Mouse (Mus musculus): ENCODE data around the gene Denr. TPM values are rescaled to one million over a fixed set of nuclear protein-coding genes. Genes with fewer than 3 reads are reported as not detected.

Denr gene
- polyA plus RNA-seq, 1 experiment from 2014 or later = 145 TPM

DNA sequence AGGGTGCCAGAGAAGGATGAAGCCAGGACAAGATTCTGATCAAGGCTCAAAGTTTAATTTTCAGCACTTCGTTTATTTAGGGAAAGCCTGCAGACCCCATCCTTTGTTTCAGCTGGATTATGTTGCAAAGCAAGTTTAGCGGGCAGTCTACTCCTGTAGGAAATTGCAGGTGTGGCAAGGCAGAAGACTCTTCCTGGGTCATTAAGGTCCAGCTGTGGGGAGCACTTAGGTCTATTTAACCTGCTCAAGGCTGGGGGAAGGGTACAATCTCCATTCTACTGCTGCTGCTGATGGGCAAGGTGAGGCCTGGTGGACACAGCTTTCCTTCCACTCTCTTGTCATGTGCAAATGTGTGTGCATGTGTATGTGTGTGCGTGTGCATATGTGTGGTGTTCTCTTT is 52.0 kb downstream of the Denr start:
- H3K4me1 ChIP-seq (replicated peaks) = no peaks in the 10 kb centered on the region
- H3K36me3 ChIP-seq = no peaks in the 10 kb centered on the region
- no peak for ATAC-seq
- no peaks in the 10 kb centered on the region for H3K27me3 ChIP-seq
- H3K9me3 ChIP-seq = no peaks in the 10 kb centered on the region
- H3K9ac ChIP-seq (replicated peaks) = no peak overlapping the region
- no peak overlapping the region for H3K27ac ChIP-seq
- no peak overlapping the region for H3K4me3 ChIP-seq (replicated peaks)
- 82% methylated on average over 3 of the region's 3 CpGs for WGBS
- no peak overlapping the region for H3K4me2 ChIP-seq (replicated peaks)

DNA sequence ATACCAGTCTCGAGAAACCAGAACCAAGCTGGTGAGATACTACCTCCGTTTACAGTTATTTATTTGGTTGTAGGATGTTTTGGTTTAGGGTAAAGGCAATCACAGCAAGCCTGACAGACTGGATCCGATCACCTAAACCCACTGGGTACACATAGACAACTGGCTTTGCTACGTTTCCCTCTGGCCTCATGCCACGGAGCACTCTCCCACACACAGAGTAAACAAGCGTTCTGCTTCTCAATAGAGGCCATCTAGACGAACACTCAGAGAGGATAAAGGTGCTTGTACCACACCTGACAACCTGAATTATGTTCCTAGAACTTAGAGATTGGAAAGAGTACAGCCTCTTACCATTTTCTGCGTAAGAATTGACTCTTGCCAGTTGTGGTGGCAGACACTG is 53.2 kb downstream of the Denr start:
- no peaks in the 10 kb centered on the region for H3K9me3 ChIP-seq
- H3K4me3 ChIP-seq (replicated peaks) = no peak overlapping the region
- no peaks in the 10 kb centered on the region for H3K36me3 ChIP-seq
- H3K9ac ChIP-seq (replicated peaks) = no peak overlapping the region
- no peak overlapping the region for H3K27ac ChIP-seq
- no peak for ATAC-seq
- no peak overlapping the region for H3K4me2 ChIP-seq (replicated peaks)
- no peaks in the 10 kb centered on the region for H3K4me1 ChIP-seq (replicated peaks)
- H3K27me3 ChIP-seq = no peaks in the 10 kb centered on the region
- WGBS = 86% methylated on average over 8 of the region's 8 CpGs

DNA sequence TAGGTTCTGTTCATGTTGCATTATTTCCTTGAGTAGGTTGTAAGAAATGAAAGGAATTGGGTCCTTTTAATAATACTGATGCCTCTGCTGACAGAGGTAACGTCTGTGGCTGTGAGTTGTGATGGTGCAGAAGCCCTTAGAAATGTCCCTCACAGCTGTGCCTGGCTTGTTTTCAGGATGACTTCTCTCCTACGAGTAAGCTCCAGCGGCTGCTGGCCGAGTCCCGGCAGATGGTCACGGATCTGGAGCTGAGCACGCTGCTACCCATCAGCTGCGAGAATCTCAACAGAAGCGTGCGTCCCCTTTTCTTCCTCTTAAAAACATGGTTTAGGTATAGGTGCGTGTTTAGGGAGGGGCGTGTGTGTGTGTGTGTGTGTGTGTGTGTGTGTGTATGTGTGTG is 54.1 kb downstream of the Denr start:
- no peak overlapping the region for H3K9ac ChIP-seq (replicated peaks)
- no peak for ATAC-seq
- no peak overlapping the region for H3K27ac ChIP-seq
- 86% methylated on average over 12 of the region's 12 CpGs for WGBS
- no peaks in the 10 kb centered on the region for H3K27me3 ChIP-seq
- H3K4me1 ChIP-seq (replicated peaks) = no peaks in the 10 kb centered on the region
- H3K4me3 ChIP-seq (replicated peaks) = no peak overlapping the region
- no peak overlapping the region for H3K4me2 ChIP-seq (replicated peaks)
- no peaks in the 10 kb centered on the region for H3K36me3 ChIP-seq
- no peaks in the 10 kb centered on the region for H3K9me3 ChIP-seq

DNA sequence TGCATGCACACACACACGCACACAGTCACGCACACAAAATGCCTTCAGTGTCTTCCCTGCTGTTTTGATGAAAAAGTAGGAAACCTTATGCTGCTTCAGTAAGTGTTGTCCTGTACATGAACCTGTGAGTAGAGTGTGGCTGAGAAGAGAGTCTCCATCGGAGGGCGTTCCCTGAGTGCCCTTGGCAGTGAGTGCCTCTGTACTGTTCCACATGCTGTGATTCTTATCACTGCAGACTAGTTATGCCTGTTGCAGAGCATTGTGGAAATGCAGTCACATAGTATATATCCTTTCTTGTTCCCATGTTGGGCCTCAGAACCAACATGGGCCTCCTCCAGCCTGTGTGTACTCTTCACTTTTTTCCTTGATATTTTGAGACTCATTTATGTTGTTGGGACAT is 57.2 kb downstream of the Denr start:
- no peak for ATAC-seq
- WGBS = 97% methylated on average over 4 of the region's 4 CpGs
- no peak overlapping the region for H3K9ac ChIP-seq (replicated peaks)
- no peaks in the 10 kb centered on the region for H3K9me3 ChIP-seq
- H3K27ac ChIP-seq = no peak overlapping the region
- H3K36me3 ChIP-seq = no peaks in the 10 kb centered on the region
- H3K4me3 ChIP-seq (replicated peaks) = no peak overlapping the region
- H3K4me2 ChIP-seq (replicated peaks) = no peak overlapping the region
- H3K4me1 ChIP-seq (replicated peaks) = no peaks in the 10 kb centered on the region
- no peaks in the 10 kb centered on the region for H3K27me3 ChIP-seq

DNA sequence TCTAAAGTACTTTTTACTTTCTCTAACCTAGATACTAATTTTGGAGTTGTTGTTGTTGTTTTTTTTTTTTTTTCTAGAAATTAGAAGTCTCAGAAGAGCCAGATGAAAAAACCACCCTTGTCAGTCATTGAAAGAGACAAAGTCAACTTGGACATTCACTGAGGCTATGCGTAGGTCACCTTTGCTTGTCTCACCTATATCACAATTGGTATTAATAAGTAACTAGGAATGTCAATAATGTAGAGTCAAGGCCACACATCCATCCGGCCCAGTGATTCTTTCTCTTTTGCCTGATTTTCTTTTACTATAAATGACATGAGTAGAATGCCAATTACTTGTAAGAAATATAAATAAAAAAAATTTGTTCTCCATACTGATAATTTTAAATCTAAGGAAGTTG is 59.8 kb downstream of the Denr start:
- Histone ChIP-seq H3K9ac (replicated peaks) (no peak overlapping the region), H3K27ac (no peak overlapping the region), H3K27me3 (no peaks in the 10 kb centered on the region), H3K4me1 (replicated peaks) (no peaks in the 10 kb centered on the region), H3K4me3 (replicated peaks) (no peak overlapping the region), H3K9me3 (no peaks in the 10 kb centered on the region), H3K4me2 (replicated peaks) (no peak overlapping the region), H3K36me3 (no peaks in the 10 kb centered on the region)
- 96% methylated on average over 2 of the region's 2 CpGs for WGBS
- no peak for ATAC-seq

DNA sequence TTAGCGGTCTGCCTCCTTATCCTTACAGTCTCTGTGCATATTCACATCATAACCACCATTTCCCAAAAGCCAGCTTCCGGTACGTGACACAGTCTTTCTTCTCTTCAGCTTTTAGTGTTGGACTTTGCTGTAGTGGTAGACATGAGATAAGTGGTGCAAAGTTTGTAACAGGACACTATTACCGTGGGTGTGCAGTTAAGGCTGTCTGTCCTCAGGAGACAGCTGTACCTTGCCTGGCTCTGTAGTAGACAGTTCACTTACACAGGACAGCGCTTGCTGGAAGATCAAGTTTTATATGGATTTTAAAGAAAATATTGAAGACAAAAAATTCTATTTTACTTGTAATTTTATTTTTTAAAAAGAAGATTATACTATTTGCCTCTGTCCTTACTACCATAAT is 61.5 kb downstream of the Denr start:
- ATAC-seq = no peak
- Histone ChIP-seq H3K9ac (replicated peaks) (no peak overlapping the region), H3K27ac (no peak overlapping the region), H3K4me1 (replicated peaks) (0 out of 2 replicates have a peak, but pooled peaks cover 5% of the 10 kb centered on the region), H3K4me2 (replicated peaks) (no peak overlapping the region), H3K27me3 (no peaks in the 10 kb centered on the region), H3K36me3 (no peaks in the 10 kb centered on the region), H3K9me3 (no peaks in the 10 kb centered on the region), H3K4me3 (replicated peaks) (no peak overlapping the region)
- 91% methylated on average over 5 of the region's 5 CpGs for WGBS

DNA sequence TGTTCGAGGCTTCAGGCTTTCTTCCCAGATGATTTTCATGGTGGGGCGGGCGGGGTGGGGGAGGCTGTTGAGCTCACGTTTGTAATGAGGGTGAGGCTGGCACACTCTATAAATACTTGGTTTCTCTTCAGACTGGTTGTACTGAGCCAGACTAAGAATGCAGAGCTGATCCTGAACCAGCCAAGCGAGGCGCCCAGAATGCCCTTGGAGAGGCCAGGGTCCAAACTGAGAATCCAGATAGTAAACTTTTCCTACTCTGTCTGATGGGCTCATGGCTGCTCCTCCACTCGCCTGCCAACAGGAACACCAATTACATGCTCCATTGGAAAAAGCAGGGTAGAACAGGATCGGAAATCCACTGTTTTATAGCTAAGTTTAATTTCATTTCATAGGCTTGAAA is 62.2 kb downstream of the Denr start:
- Histone ChIP-seq H3K36me3 (no peaks in the 10 kb centered on the region), H3K27me3 (no peaks in the 10 kb centered on the region), H3K4me2 (replicated peaks) (no peak overlapping the region), H3K9me3 (no peaks in the 10 kb centered on the region), H3K4me1 (replicated peaks) (peaks cover 7% of the 10 kb centered on the region; the same call in 1 of the 2 replicates), H3K4me3 (replicated peaks) (no peak overlapping the region), H3K9ac (replicated peaks) (no peak overlapping the region), H3K27ac (no peak overlapping the region)
- no peak for ATAC-seq
- WGBS = 71% methylated on average over 8 of the region's 8 CpGs

DNA sequence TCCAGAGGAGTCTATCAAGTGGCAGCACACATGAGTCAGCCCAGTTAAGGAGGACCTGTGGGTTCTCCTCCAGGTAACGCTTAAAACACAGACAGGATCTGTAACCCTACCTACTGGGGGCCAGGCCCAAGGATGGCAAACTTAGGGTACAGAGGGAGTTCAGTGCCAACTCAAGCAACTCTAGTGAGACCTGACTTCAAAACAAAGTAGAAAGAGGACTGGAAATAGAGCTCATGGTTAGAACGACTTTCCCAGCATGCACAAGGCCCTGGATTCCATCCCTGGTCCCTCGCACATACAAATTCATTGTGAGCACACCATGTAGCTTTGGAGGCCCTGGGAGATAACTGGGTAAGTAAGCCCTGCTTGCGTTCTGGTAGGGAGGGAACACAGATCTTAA is 63.6 kb downstream of the Denr start:
- H3K9me3 ChIP-seq = no peaks in the 10 kb centered on the region
- no peak for ATAC-seq
- H3K4me1 ChIP-seq (replicated peaks) = peaks cover 19% of the 10 kb centered on the region
- no peak overlapping the region for H3K9ac ChIP-seq (replicated peaks)
- H3K27me3 ChIP-seq = peaks cover 10% of the 10 kb centered on the region
- H3K4me3 ChIP-seq (replicated peaks) = no peak overlapping the region
- no peak overlapping the region for H3K4me2 ChIP-seq (replicated peaks)
- no peak overlapping the region for H3K27ac ChIP-seq
- WGBS = 88% methylated on average over 4 of the region's 4 CpGs
- no peaks in the 10 kb centered on the region for H3K36me3 ChIP-seq

DNA sequence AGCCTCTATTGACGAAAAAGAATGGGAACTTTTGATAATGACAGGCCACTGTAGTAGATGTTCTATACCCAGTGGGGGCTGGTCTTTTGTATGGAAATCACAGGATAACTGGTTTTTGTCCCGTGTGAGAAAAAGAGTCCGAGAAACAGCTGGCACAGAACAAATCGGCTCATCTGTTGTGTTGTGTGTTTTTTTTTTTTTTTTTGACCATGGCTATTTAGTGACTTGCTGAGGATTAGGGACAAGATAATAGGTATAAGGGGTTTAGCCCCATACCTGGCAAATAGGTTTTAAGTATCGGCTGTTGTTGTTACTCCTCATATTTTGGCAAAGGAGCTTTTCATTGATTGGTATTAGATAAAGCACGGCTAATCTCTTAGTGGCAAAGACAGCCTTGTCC is 65.5 kb downstream of the Denr start:
- Histone ChIP-seq H3K4me2 (replicated peaks) (no peak overlapping the region), H3K27me3 (peaks cover 21% of the 10 kb centered on the region), H3K4me3 (replicated peaks) (no peak overlapping the region), H3K9me3 (no peaks in the 10 kb centered on the region), H3K27ac (no peak overlapping the region), H3K36me3 (no peaks in the 10 kb centered on the region), H3K4me1 (replicated peaks) (peaks cover 26% of the 10 kb centered on the region), H3K9ac (replicated peaks) (no peak overlapping the region)
- no peak for ATAC-seq
- WGBS = 59% methylated on average over 6 of the region's 6 CpGs

DNA sequence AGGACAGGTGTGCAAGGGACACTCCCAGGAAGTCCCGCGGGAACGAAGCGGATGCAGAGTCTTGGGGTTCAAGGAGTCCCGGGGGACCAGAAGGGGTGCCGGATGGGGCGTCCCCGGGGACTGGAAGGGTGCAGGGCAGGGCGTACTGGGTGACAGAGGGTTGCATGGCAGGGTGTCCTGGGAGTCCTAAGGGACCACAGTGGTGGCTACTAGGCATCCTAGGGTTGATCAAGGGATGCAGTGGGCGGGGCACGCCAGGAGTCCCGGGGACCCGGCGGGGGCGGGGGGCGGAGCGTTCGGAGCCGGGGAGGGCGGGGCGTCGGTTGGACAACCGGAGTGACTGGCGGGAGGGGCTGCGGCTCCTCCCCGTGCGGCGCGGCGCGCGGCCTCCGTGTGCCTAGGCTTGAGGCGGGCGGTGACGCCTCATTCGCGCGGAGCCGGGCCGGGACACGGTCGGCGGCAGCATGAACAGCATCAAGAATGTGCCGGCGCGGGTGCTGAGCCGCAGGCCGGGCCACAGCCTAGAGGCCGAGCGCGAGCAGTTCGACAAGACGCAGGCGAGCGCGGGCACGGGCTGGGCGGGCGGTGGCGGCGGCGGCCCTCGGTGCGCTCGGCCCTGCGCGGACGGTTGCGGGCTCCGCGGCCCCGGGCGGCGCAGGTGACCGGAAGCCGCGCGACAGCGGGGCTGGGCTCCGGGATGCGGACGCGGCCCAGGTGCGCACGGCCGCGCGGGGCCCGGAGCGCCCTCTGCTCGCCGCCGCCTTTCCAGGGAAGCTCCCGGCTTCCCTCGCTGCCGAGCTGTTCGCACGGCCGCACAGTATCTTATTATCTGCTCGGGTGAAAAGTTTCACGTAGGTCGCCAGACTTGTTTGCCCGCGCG is 66.6 kb downstream of the Denr start, which contains the start of gene Hip1r:
Gene Hip1r (plus strand): TSS at position 330 of the 880 bp plus-strand sequence.
- Histone ChIP-seq H3K36me3 (no peaks in the 10 kb centered on the region), H3K4me2 (replicated peaks) (peak within 1 kb of the TSS; percentile 68), H3K27me3 (peaks cover 21% of the 10 kb centered on the region), H3K4me1 (replicated peaks) (peaks cover 27% of the 10 kb centered on the region), H3K27ac (peak within 1 kb of the TSS; percentile 52; the same call in 1 of the 2 replicates), H3K9me3 (no peaks in the 10 kb centered on the region), H3K4me3 (replicated peaks) (peak within 1 kb of the TSS; percentile 71), H3K9ac (replicated peaks) (peak within 1 kb of the TSS; percentile 82)
- ATAC-seq = peak; percentile 85
- WGBS = under 1% methylated on average over 83 of the region's 106 CpGs

DNA sequence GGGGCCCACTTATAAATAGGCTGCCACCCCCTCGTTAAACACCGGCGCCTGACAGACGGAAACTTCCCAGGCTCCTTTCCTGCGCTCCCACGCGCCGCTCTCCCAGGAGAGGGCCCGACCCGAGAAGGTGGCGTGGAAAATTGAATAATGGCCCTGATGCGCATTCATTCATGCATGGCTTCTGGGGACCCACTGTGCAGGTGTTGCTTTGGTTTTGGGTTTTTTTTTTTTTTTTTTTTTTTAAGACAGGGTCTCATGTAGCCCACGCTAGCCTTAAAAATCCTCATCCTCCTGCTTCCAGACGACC is 67.2 kb downstream of the Denr start:
- H3K9ac ChIP-seq (replicated peaks) = peak overlapping the region; percentile 82
- peak overlapping the region; percentile 68 for H3K4me2 ChIP-seq (replicated peaks)
- no peaks in the 10 kb centered on the region for H3K36me3 ChIP-seq
- ATAC-seq = no peak
- H3K4me3 ChIP-seq (replicated peaks) = peak overlapping the region; percentile 71
- 0 out of 2 replicates have a peak overlapping the region, but pooled peaks have one; percentile 52 for H3K27ac ChIP-seq
- WGBS = under 1% methylated on average over 14 of the region's 14 CpGs
- H3K9me3 ChIP-seq = no peaks in the 10 kb centered on the region
- peaks cover 29% of the 10 kb centered on the region for H3K4me1 ChIP-seq (replicated peaks)
- peaks cover 21% of the 10 kb centered on the region for H3K27me3 ChIP-seq

DNA sequence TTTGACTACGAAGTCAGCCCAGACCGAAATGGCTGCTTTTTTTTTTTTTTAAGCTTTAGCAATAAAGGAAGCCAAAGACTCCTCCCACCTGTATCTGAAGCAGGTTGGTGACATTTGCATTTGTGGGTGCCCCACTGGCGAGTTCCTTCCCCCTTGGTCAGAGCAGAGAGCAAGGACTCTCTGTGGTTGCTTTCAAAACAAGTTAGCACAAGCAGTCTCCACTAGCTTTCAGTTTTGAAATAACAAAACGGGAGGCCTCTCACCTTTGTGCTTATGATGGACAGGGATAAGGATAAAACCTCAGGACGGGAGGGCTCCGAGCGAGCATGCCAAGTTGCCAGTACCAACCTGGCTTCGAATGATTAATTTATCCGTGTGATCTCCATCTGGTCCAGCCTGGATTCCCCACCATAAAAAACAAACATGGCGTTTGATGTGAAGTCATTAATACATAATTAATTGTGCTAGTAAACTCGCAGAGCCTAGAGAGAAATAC is 67.7 kb downstream of the Denr start:
- peak overlapping the region; percentile 71 for H3K4me3 ChIP-seq (replicated peaks)
- H3K36me3 ChIP-seq = no peaks in the 10 kb centered on the region
- H3K27me3 ChIP-seq = peaks cover 21% of the 10 kb centered on the region
- no peak for ATAC-seq
- H3K4me1 ChIP-seq (replicated peaks) = peaks cover 35% of the 10 kb centered on the region
- no peaks in the 10 kb centered on the region for H3K9me3 ChIP-seq
- H3K9ac ChIP-seq (replicated peaks) = peak overlapping the region; percentile 82; the same call in 1 of the 2 replicates
- WGBS = 27% methylated on average over 11 of the region's 11 CpGs
- H3K4me2 ChIP-seq (replicated peaks) = peak overlapping the region; percentile 68
- H3K27ac ChIP-seq = no peak overlapping the region
